Mouse (Mus musculus): ENCODE data around the gene Olfr694. TPM values are rescaled to one million over a fixed set of nuclear protein-coding genes. Genes with fewer than 3 reads are reported as not detected.
"Not testable (repeated sequence)": the region's sequence is repeated elsewhere in the genome, so short reads cannot be mapped to it uniquely, and the experiment has no call there.

Gene Olfr694
- total RNA-seq (2014; rRNA removed) (not detected in 2 replicates), polyA plus RNA-seq (2015; fragmentation: Nextera tagmentation; extraction: Ambion mirVana) (not detected in 2 replicates)

GRCm38 (mm10) chr7:106691714-106692113 lies at the start of gene Olfr694:
TSS of gene Olfr694 (minus strand) at chr7:106691814.
- no peaks in the 10 kb centered on the region for H3K27me3 ChIP-seq (ENCODE audit: insufficient read depth, low read length)
- H3K9ac ChIP-seq: no peak within 1 kb of the TSS
- DNase-seq: no peak
- no peak within 1 kb of the TSS for H3K4me2 ChIP-seq (ENCODE audit: low read depth)
- H3K27ac ChIP-seq (ENCODE audit: low read depth, low read length): no peak within 1 kb of the TSS
- no peak for ATAC-seq
- no peaks in the 10 kb centered on the region for H3K9me3 ChIP-seq (ENCODE audit: low read length)
- H3K4me1 ChIP-seq (ENCODE audit: insufficient read depth): no peaks in the 10 kb centered on the region
- no peak within 1 kb of the TSS for H3K4me3 ChIP-seq (ENCODE audit: low read depth, low read length)
- no peaks in the 10 kb centered on the region for H3K36me3 ChIP-seq (ENCODE audit: insufficient read depth)
- 89% methylated on average over 1 of the region's 1 CpGs for WGBS
- no peak for TF ChIP-seq CTCF (IDR thresholded peaks at IDR 0.05; ENCODE audit: low read depth)

- H3K9ac ChIP-seq: no peak overlapping the region
- H3K27ac ChIP-seq (ENCODE audit: low read depth, low read length): no peak overlapping the region
- H3K4me1 ChIP-seq (ENCODE audit: insufficient read depth): no peaks in the 10 kb centered on the region
- DNase-seq: no peak
- no peak for TF ChIP-seq CTCF (IDR thresholded peaks at IDR 0.05; ENCODE audit: low read depth)
- no peak overlapping the region for H3K4me3 ChIP-seq (ENCODE audit: low read depth, low read length)
- no peak overlapping the region for H3K4me2 ChIP-seq (ENCODE audit: low read depth)
- ATAC-seq: no peak
- H3K36me3 ChIP-seq (ENCODE audit: insufficient read depth): no peaks in the 10 kb centered on the region
- H3K9me3 ChIP-seq (ENCODE audit: low read length): no peaks in the 10 kb centered on the region
- no peaks in the 10 kb centered on the region for H3K27me3 ChIP-seq (ENCODE audit: insufficient read depth, low read length)
Measured at GRCm38 (mm10) chr7:106737028-106737427, 45.4 kb upstream of the Olfr694 start.

- H3K9me3 ChIP-seq (ENCODE audit: low read length): no peaks in the 10 kb centered on the region
- H3K4me1 ChIP-seq (ENCODE audit: insufficient read depth): no peaks in the 10 kb centered on the region
- TF ChIP-seq CTCF (IDR thresholded peaks at IDR 0.05; ENCODE audit: low read depth): no peak
- no peaks in the 10 kb centered on the region for H3K36me3 ChIP-seq (ENCODE audit: insufficient read depth)
- no peak overlapping the region for H3K4me2 ChIP-seq (ENCODE audit: low read depth)
- ATAC-seq (no peak), DNase-seq (no peak)
- H3K4me3 ChIP-seq (ENCODE audit: low read depth, low read length): no peak overlapping the region
- H3K27ac ChIP-seq (ENCODE audit: low read depth, low read length): no peak overlapping the region
- 63% methylated on average over 2 of the region's 2 CpGs for WGBS
- H3K27me3 ChIP-seq (ENCODE audit: insufficient read depth, low read length): no peaks in the 10 kb centered on the region
- no peak overlapping the region for H3K9ac ChIP-seq
Measured at GRCm38 (mm10) chr7:106733717-106734116, 42.1 kb upstream of the Olfr694 start.

DNA sequence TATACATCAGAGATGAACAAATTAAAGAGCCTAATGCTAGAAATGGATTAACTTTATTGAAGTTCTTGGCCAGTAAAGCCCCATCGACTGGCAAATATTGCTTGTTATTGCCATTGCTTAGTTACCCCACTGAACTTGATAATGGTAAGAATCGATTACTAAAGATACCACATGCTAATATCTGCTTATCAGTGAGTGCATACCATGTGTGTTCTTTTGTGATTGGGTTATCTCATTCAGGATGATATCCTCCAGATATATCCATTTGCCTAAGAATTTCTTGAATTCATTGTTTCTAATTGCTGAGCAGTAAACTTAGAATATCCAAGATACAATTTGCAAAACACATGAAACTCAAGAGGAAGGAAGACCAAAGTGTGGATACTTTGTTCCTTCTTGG lies 34.0 kb upstream of the Olfr694 start:
- H3K4me1 ChIP-seq (ENCODE audit: insufficient read depth); H3K27me3 ChIP-seq (ENCODE audit: insufficient read depth, low read length); H3K9me3 ChIP-seq (ENCODE audit: low read length); H3K9ac ChIP-seq; H3K4me3 ChIP-seq (ENCODE audit: low read depth, low read length); H3K36me3 ChIP-seq (ENCODE audit: insufficient read depth); H3K4me2 ChIP-seq (ENCODE audit: low read depth); ATAC-seq; DNase-seq; H3K27ac ChIP-seq (ENCODE audit: low read depth, low read length): not testable (repeated sequence)
- WGBS: 93% methylated on average over 2 of the region's 2 CpGs

DNA sequence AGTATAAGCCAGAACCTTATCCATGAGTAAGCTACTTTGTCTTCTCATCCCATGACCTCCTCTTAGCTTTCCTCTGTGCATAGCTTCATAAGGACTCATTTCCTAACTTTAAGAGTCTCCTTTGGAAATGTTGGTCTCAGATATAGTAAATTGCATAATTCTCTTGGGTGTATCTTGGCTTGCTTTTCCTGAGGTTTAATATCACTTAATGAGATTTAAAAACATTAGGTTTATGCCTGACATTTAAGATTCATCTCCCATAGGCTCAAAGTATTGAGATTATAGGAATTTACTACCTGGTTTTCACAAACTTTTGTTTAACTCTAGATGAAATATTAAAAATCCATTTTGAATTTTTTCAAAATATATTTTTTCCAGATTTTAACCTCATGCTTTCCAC lies 24.7 kb upstream of the Olfr694 start, which contains the start of gene Olfr695:
TSS of gene Olfr695 (minus strand) at position 101 of the 400 bp plus-strand sequence.
- Histone ChIP-seq H3K4me2 (ENCODE audit: low read depth) (no peak within 1 kb of the TSS), H3K36me3 (ENCODE audit: insufficient read depth) (no peaks in the 10 kb centered on the region), H3K27me3 (ENCODE audit: insufficient read depth, low read length) (no peaks in the 10 kb centered on the region), H3K4me1 (ENCODE audit: insufficient read depth) (no peaks in the 10 kb centered on the region), H3K9ac (no peak within 1 kb of the TSS), H3K9me3 (ENCODE audit: low read length) (no peaks in the 10 kb centered on the region), H3K4me3 (ENCODE audit: low read depth, low read length) (no peak within 1 kb of the TSS), H3K27ac (ENCODE audit: low read depth, low read length) (no peak within 1 kb of the TSS)
- DNase-seq (no peak), ATAC-seq (no peak)
- TF ChIP-seq CTCF (IDR thresholded peaks at IDR 0.05; ENCODE audit: low read depth): no peak

- Histone ChIP-seq H3K4me1 (ENCODE audit: insufficient read depth) (no peaks in the 10 kb centered on the region), H3K36me3 (ENCODE audit: insufficient read depth) (no peaks in the 10 kb centered on the region), H3K9ac (no peak overlapping the region), H3K9me3 (ENCODE audit: low read length) (no peaks in the 10 kb centered on the region), H3K4me2 (ENCODE audit: low read depth) (no peak overlapping the region), H3K4me3 (ENCODE audit: low read depth, low read length) (no peak overlapping the region), H3K27me3 (ENCODE audit: insufficient read depth, low read length) (no peaks in the 10 kb centered on the region), H3K27ac (ENCODE audit: low read depth, low read length) (no peak overlapping the region)
- no peak for TF ChIP-seq CTCF (IDR thresholded peaks at IDR 0.05; ENCODE audit: low read depth)
- 91% methylated on average over 6 of the region's 6 CpGs for WGBS
- ATAC-seq (no peak), DNase-seq (no peak)
Measured at GRCm38 (mm10) chr7:106711463-106711862, 19.8 kb upstream of the Olfr694 start.

DNA sequence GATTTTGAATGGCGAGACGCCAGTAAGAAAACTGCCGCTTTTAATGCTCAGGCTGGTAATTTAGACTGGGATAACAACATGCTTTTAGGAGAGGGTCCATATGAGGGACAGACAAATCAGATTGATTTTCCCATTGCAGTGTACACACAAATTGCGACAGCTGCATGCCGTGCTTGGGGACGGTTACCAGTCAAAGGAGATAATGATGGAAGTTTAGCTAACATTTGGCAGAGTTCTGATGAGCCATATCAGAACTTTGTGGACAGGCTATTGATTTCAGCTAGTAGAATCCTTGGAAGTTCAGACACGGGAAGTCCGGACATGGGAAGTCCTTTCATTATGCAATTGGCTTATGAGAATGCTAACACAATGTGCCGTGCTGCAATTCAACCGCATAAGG lies 16.1 kb upstream of the Olfr694 start:
- H3K27ac ChIP-seq (ENCODE audit: low read depth, low read length); H3K4me2 ChIP-seq (ENCODE audit: low read depth); H3K9me3 ChIP-seq (ENCODE audit: low read length); H3K27me3 ChIP-seq (ENCODE audit: insufficient read depth, low read length); H3K9ac ChIP-seq; DNase-seq; H3K4me1 ChIP-seq (ENCODE audit: insufficient read depth); H3K4me3 ChIP-seq (ENCODE audit: low read depth, low read length); H3K36me3 ChIP-seq (ENCODE audit: insufficient read depth); ATAC-seq: not testable (repeated sequence)
- 86% methylated on average over 10 of the region's 10 CpGs for WGBS

GRCm38 (mm10) chr7:106696891-106697290 lies 5.3 kb upstream of the Olfr694 start:
- Histone ChIP-seq H3K36me3 (ENCODE audit: insufficient read depth) (no peaks in the 10 kb centered on the region), H3K9ac (no peak overlapping the region), H3K4me3 (ENCODE audit: low read depth, low read length) (no peak overlapping the region), H3K27ac (ENCODE audit: low read depth, low read length) (no peak overlapping the region), H3K4me1 (ENCODE audit: insufficient read depth) (no peaks in the 10 kb centered on the region), H3K9me3 (ENCODE audit: low read length) (no peaks in the 10 kb centered on the region), H3K4me2 (ENCODE audit: low read depth) (no peak overlapping the region), H3K27me3 (ENCODE audit: insufficient read depth, low read length) (no peaks in the 10 kb centered on the region)
- no peak for TF ChIP-seq CTCF (IDR thresholded peaks at IDR 0.05; ENCODE audit: low read depth)
- ATAC-seq (no peak), DNase-seq (no peak)
- 75% methylated on average over 1 of the region's 1 CpGs for WGBS
